In genomic region chr9:107568331-107569261, GRCm38 (mm10) we compare ENCODE assay signal across 8 mouse cellular contexts. TPM values are rescaled to one million over a fixed set of nuclear protein-coding genes. Genes with fewer than 3 reads are reported as not detected.
DNase-seq lines count a peak whose midpoint lies in the region; ATAC-seq lines count a peak whose summit lies in the region.

No protein-coding gene starts in this region.

- peak overlapping the region; percentile 75 for H3K27ac ChIP-seq in hindbrain, embryonic 11.5 days (ENCODE audit: low read depth, low read length)

- no peaks in the 10 kb centered on the region for H3K9me3 ChIP-seq in hindbrain, embryonic 11.5 days (ENCODE audit: control insufficient read depth, low read length)

- DNase-seq in NIH3T3 (ENCODE audit: low read depth), result peak; percentile 90
- peak; percentile 86 for DNase-seq in cerebellum, adult 9-11 months
- peak; percentile 77 to 82 for DNase-seq in frontal cortex, postnatal 10 days (ENCODE audit: low spot score in 2 of 2)
- DNase-seq in hindbrain, embryonic 11.5 days (ENCODE audit: low spot score), result peak; percentile 93
- peak; percentile 88 to 89 for DNase-seq in layer of hippocampus, postnatal 14 days (ENCODE audit: low spot score in 2 of 2)
- DNase-seq in lung, postnatal 25 days (ENCODE audit: low spot score), result peak; percentile 91
- DNase-seq in retina, adult 2 months (ENCODE audit: low read depth, low spot score), result peak; percentile 63
- peak; percentile 84 for DNase-seq in thymus, postnatal 14 days

- peak; percentile 87 for ATAC-seq in hindbrain, embryonic 11.5 days (ENCODE audit: low FRiP score)

- H3K9ac ChIP-seq in hindbrain, embryonic 11.5 days (ENCODE audit: low read depth, low read length), result peak overlapping the region; percentile 91

- under 1% methylated on average over 41 of the region's 41 CpGs for WGBS in hindbrain, embryonic 11.5 days

- H3K4me1 ChIP-seq in hindbrain, embryonic 11.5 days (replicated peaks; ENCODE audit: control insufficient read depth, insufficient read depth, low read length), result peaks cover 21% of the 10 kb centered on the region

- peak overlapping the region; percentile 91 for H3K4me3 ChIP-seq in hindbrain, embryonic 11.5 days (ENCODE audit: low read depth, low read length)

- no peaks in the 10 kb centered on the region for H3K27me3 ChIP-seq in hindbrain, embryonic 11.5 days (ENCODE audit: control insufficient read depth, insufficient read depth, low read length)

- peaks cover 22% of the 10 kb centered on the region for H3K36me3 ChIP-seq in hindbrain, embryonic 11.5 days (ENCODE audit: control insufficient read depth, insufficient read depth, low read length)

- H3K4me2 ChIP-seq in hindbrain, embryonic 11.5 days (replicated peaks; ENCODE audit: low read depth, low read length), result peak overlapping the region; percentile 58

RNA-seq across cellular contexts. Expression of gene Hyal2, which starts 0.9 kb away (rescaled TPM):
- 116 and 123 TPM in 2 replicates for polyA plus RNA-seq in hindbrain, embryonic 11.5 days (2014; fragmentation: Nextera tagmentation; extraction: Ambion mirVana)
- 10 to 100 TPM; 14.6 to 16.8 TPM for total RNA-seq in layer of hippocampus, postnatal 14 days (2021)

RNA-seq across cellular contexts. Expression of gene Tusc2, which starts 5.5 kb away (rescaled TPM):
- polyA plus RNA-seq in hindbrain, embryonic 11.5 days (2014; fragmentation: Nextera tagmentation; extraction: Ambion mirVana), result 88.2 and 92.4 TPM in 2 replicates
- 10 to 100 TPM; 63.0 to 64.1 TPM for total RNA-seq in layer of hippocampus, postnatal 14 days (2021)

RNA-seq across cellular contexts. Expression of gene Hyal1, which starts 8.1 kb away (rescaled TPM):
- polyA plus RNA-seq in hindbrain, embryonic 11.5 days (2014; fragmentation: Nextera tagmentation; extraction: Ambion mirVana), result 3.6 and 4.4 TPM in 2 replicates
- 1 to 10 TPM; 4.8 to 6.3 TPM for total RNA-seq in layer of hippocampus, postnatal 14 days (2021)

RNA-seq across cellular contexts. Expression of gene Naa80, which starts 10.1 kb away (rescaled TPM):
- 10.5 and 11.3 TPM in 2 replicates for polyA plus RNA-seq in hindbrain, embryonic 11.5 days (2014; fragmentation: Nextera tagmentation; extraction: Ambion mirVana)
- total RNA-seq in layer of hippocampus, postnatal 14 days (2021), result 10 to 100 TPM in 1 of 2 experiments, 1 to 10 TPM in 1; 9.5 to 10.0 TPM

RNA-seq across cellular contexts. Expression of gene Hyal3, which starts 12.0 kb away (rescaled TPM):
- polyA plus RNA-seq in hindbrain, embryonic 11.5 days (2014; fragmentation: Nextera tagmentation; extraction: Ambion mirVana), result 0.18 and 0.39 TPM in 2 replicates
- total RNA-seq in layer of hippocampus, postnatal 14 days (2021), result 1 to 10 TPM in 1 of 2 experiments, under 1 TPM in 1; 0.95 to 1.5 TPM

Comparison
In these comparisons a context has a peak if more than half of its experiments do, and no peak if none do; other contexts are left out.
1. Peak in every context shown above with its lines: DNase-seq, ATAC-seq, H3K4me3 ChIP-seq and H3K27ac ChIP-seq.